Mouse (Mus musculus) hindbrain, embryonic 14.5 days (tissue): ENCODE measurements at regions not wholly inside any gene's neighbourhood (a gene's known extent, or its start where the extent isn't known, plus 50 kb on each side); places are given as distances from the start of the nearest gene placed in this dataset.

Source experiments
- ATAC-seq: fragments of 200-750 bp; cut with Nextera tagmentation; 2 replicates; pipeline ENCODE4 v1.8.0; 2017; ENCODE audit warnings: moderate number of reproducible peaks, mild to moderate bottlenecking, moderate TSS enrichment, moderate library complexity; ENCODE audit not compliant: low FRiP score
- DNase-seq: peaks from one replicate; pipeline ENCODE4 v3.0.0-alpha.2; 2015; ENCODE audit warnings: low spot score
- H3K27ac ChIP-seq: fragments of 300-500 bp; sonication (generic); 2 replicates; pipeline ENCODE4 v1.5.1; 2014; ENCODE audit warnings: mild to moderate bottlenecking, moderate library complexity
- H3K27me3 ChIP-seq: fragments of 300-500 bp; sonication (generic); 2 replicates; pipeline ENCODE4 v1.6.1; 2014; ENCODE audit warnings: mild to moderate bottlenecking, low read length, mixed read lengths; ENCODE audit not compliant: control insufficient read depth, insufficient read depth
- H3K36me3 ChIP-seq: fragments of 300-500 bp; sonication (generic); replicated peaks from 2 replicates; pipeline ENCODE4 v1.6.1; 2014; ENCODE audit not compliant: control insufficient read depth, insufficient read depth
- H3K4me1 ChIP-seq: fragments of 300-500 bp; sonication (generic); replicated peaks from 2 replicates; pipeline ENCODE4 v1.6.1; 2014; ENCODE audit warnings: antibody characterized with exemption, low read length, mixed read lengths; ENCODE audit not compliant: control insufficient read depth, insufficient read depth
- H3K4me2 ChIP-seq: fragments of 300-500 bp; sonication (generic); replicated peaks from 2 replicates; pipeline ENCODE4 v1.6.1; 2014; ENCODE audit warnings: mild to moderate bottlenecking, moderate library complexity
- H3K4me3 ChIP-seq: fragments of 300-500 bp; sonication (generic); replicated peaks from 2 replicates; pipeline ENCODE4 v1.5.1; 2014; ENCODE audit warnings: mild to moderate bottlenecking, low read length
- H3K9ac ChIP-seq: fragments of 300-500 bp; sonication (generic); 2 replicates; pipeline ENCODE4 v1.6.1; 2014
- H3K9me3 ChIP-seq: fragments of 300-500 bp; sonication (generic); 2 replicates; pipeline ENCODE4 v1.6.1; 2016; ENCODE audit warnings: low read length; ENCODE audit not compliant: control insufficient read depth
- WGBS: fragments of 180-500 bp; shearing (Covaris S2); extraction: QIAGEN DNeasy Blood & Tissue Kit; methylation state at CpG from one replicate; pipeline ENCODE4 v1.1.7; 2014; 5-methylcytosine and 5-hydroxymethylcytosine counted together

GRCm38 (mm10) chr14:98810259-98811042, 183.7 kb downstream of the Rpl36a-ps1 start:
- ATAC-seq (peak; percentile 83; the same call in 1 of the 2 replicates), DNase-seq (peak; percentile 61)
- no peaks in the 10 kb centered on the region for H3K36me3 ChIP-seq

GRCm38 (mm10) chr14:98808117-98808516, 186.0 kb downstream of the Rpl36a-ps1 start:
- WGBS = 83% methylated on average over 1 of the region's 1 CpGs
- no peaks in the 10 kb centered on the region; the same call in 1 of the 2 replicates for H3K4me1 ChIP-seq
- no peak overlapping the region for H3K4me2 ChIP-seq
- H3K9me3 ChIP-seq = no peaks in the 10 kb centered on the region
- no peaks in the 10 kb centered on the region for H3K36me3 ChIP-seq
- H3K9ac ChIP-seq = no peak overlapping the region
- ATAC-seq (no peak), DNase-seq (no peak)
- H3K27ac ChIP-seq = no peak overlapping the region
- no peaks in the 10 kb centered on the region for H3K27me3 ChIP-seq
- H3K4me3 ChIP-seq = no peak overlapping the region

More at GRCm38 (mm10) chr14:98810259-98811042, 183.7 kb downstream of the Rpl36a-ps1 start:
- H3K27ac ChIP-seq = no peak overlapping the region
- H3K9ac ChIP-seq = no peak overlapping the region
- no peaks in the 10 kb centered on the region for H3K9me3 ChIP-seq
- H3K27me3 ChIP-seq = no peaks in the 10 kb centered on the region
- no peak overlapping the region for H3K4me3 ChIP-seq
- no peak overlapping the region for H3K4me2 ChIP-seq
- 79% methylated on average over 3 of the region's 3 CpGs for WGBS
- no peaks in the 10 kb centered on the region; the same call in 1 of the 2 replicates for H3K4me1 ChIP-seq

- H3K4me3 ChIP-seq = no peak overlapping the region
- no peak overlapping the region for H3K9ac ChIP-seq
- no peaks in the 10 kb centered on the region for H3K9me3 ChIP-seq
- no peak for ATAC-seq
- H3K4me1 ChIP-seq = no peaks in the 10 kb centered on the region; the same call in 1 of the 2 replicates
- WGBS = 66% methylated on average over 6 of the region's 6 CpGs
- no peaks in the 10 kb centered on the region for H3K36me3 ChIP-seq
- no peak for DNase-seq
- H3K27me3 ChIP-seq = no peaks in the 10 kb centered on the region
- no peak overlapping the region for H3K27ac ChIP-seq
- no peak overlapping the region for H3K4me2 ChIP-seq
These were observed 189.1 kb downstream of the Rpl36a-ps1 start for GRCm38 (mm10) chr14:98805066-98805465.

- ATAC-seq (no peak), DNase-seq (no peak)
- Histone ChIP-seq H3K27ac (no peak overlapping the region), H3K4me1 (no peaks in the 10 kb centered on the region), H3K36me3 (no peaks in the 10 kb centered on the region), H3K27me3 (no peaks in the 10 kb centered on the region), H3K4me3 (no peak overlapping the region), H3K9ac (no peak overlapping the region), H3K4me2 (no peak overlapping the region), H3K9me3 (no peaks in the 10 kb centered on the region)
- WGBS = 89% methylated on average over 2 of the region's 2 CpGs
These were observed 192.8 kb downstream of the Rpl36a-ps1 start for GRCm38 (mm10) chr14:98801293-98801692.

- WGBS = 29% methylated on average over 4 of the region's 4 CpGs
- H3K9me3 ChIP-seq = no peaks in the 10 kb centered on the region
- no peak overlapping the region for H3K4me3 ChIP-seq
- H3K4me2 ChIP-seq = no peak overlapping the region
- H3K27me3 ChIP-seq = no peaks in the 10 kb centered on the region
- H3K9ac ChIP-seq = no peak overlapping the region
- H3K27ac ChIP-seq = no peak overlapping the region
- no peak for DNase-seq
- no peak for ATAC-seq
- no peaks in the 10 kb centered on the region for H3K4me1 ChIP-seq
- no peaks in the 10 kb centered on the region for H3K36me3 ChIP-seq
These were observed 202.1 kb downstream of the Rpl36a-ps1 start for GRCm38 (mm10) chr14:98791970-98792369.

- WGBS = 59% methylated on average over 6 of the region's 6 CpGs
- no peak overlapping the region for H3K4me3 ChIP-seq
- ATAC-seq (no peak), DNase-seq (no peak)
- H3K27ac ChIP-seq = no peak overlapping the region
- H3K9me3 ChIP-seq = no peaks in the 10 kb centered on the region
- no peaks in the 10 kb centered on the region for H3K4me1 ChIP-seq
- no peaks in the 10 kb centered on the region for H3K27me3 ChIP-seq
- no peaks in the 10 kb centered on the region for H3K36me3 ChIP-seq
- no peak overlapping the region for H3K9ac ChIP-seq
- H3K4me2 ChIP-seq = no peak overlapping the region
These were observed 202.7 kb downstream of the Rpl36a-ps1 start for GRCm38 (mm10) chr14:98791232-98791906.

- DNase-seq (no peak), ATAC-seq (no peak)
- Histone ChIP-seq H3K27me3 (no peaks in the 10 kb centered on the region), H3K4me2 (no peak overlapping the region), H3K4me1 (no peaks in the 10 kb centered on the region), H3K27ac (no peak overlapping the region), H3K4me3 (no peak overlapping the region), H3K9me3 (no peaks in the 10 kb centered on the region), H3K9ac (no peak overlapping the region), H3K36me3 (no peaks in the 10 kb centered on the region)
- 95% methylated on average over 6 of the region's 6 CpGs for WGBS
These were observed 204.3 kb downstream of the Rpl36a-ps1 start for GRCm38 (mm10) chr14:98789794-98790193.

- no peak for ATAC-seq
- Histone ChIP-seq H3K4me3 (no peak overlapping the region), H3K27me3 (no peaks in the 10 kb centered on the region), H3K27ac (no peak overlapping the region), H3K4me1 (no peaks in the 10 kb centered on the region), H3K9ac (no peak overlapping the region), H3K9me3 (no peaks in the 10 kb centered on the region), H3K4me2 (no peak overlapping the region), H3K36me3 (no peaks in the 10 kb centered on the region)
- DNase-seq = no peak
- 92% methylated on average over 12 of the region's 12 CpGs for WGBS
These were observed 212.4 kb downstream of the Rpl36a-ps1 start for GRCm38 (mm10) chr14:98781711-98782110.

- 85% methylated on average over 4 of the region's 4 CpGs for WGBS
- ATAC-seq = no peak
These were observed 222.0 kb downstream of the Rpl36a-ps1 start for GRCm38 (mm10) chr14:98772080-98772479.

More at GRCm38 (mm10) chr14:98772080-98772479, 222.0 kb downstream of the Rpl36a-ps1 start:
- Histone ChIP-seq H3K4me3 (no peak overlapping the region), H3K36me3 (no peaks in the 10 kb centered on the region), H3K27ac (no peak overlapping the region), H3K9me3 (no peaks in the 10 kb centered on the region), H3K9ac (no peak overlapping the region), H3K4me2 (no peak overlapping the region), H3K27me3 (no peaks in the 10 kb centered on the region), H3K4me1 (no peaks in the 10 kb centered on the region)
- no peak for DNase-seq
